In the genomic region with DNA sequence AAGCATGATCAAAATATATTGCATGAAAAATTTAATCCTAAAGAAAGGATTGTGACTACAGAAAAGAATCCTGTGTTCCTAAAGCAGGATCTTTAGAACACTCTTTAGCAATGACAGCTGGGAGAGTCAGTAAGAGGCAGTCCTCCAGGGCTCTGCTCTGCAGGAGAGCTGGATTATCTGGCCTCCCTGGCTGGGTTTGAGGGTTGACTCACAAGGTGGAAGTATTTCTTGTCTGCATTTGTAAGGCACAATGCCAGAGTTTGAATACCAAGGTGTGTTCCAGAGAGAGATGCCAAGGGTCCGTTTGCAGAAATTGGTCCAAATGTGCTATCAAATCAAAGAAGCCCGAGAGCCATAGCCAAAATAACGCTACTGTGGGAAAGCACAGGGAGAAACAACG, we compare ENCODE assay signal across 28 mouse cellular contexts. TPM values are rescaled to one million over a fixed set of nuclear protein-coding genes. Genes with fewer than 3 reads are reported as not detected.
DNase-seq lines count a peak whose midpoint lies in the region; ATAC-seq and TF ChIP-seq lines count a peak whose summit lies in the region.
"Had no signal": no experiment of that assay in that cellular context is flagged by ENCODE, and none has a peak within 500 bp of the region (broad histone marks: within the 10 kb centered on the region; RNA-seq: fewer than 3 reads in every experiment).

No protein-coding gene starts in this region.

- H3K9me3 ChIP-seq in heart, embryonic 13.5 days, result no peaks in the 10 kb centered on the region
- H3K9me3 ChIP-seq in lung, embryonic 15.5 days, result no peaks in the 10 kb centered on the region
- H3K9me3 ChIP-seq: embryonic facial prominence, embryonic 13.5 days; forebrain, embryonic 12.5 days; G1E; hindbrain, embryonic 13.5 days; neural tube, embryonic 13.5 days had no signal

- no peaks in the 10 kb centered on the region for H3K79me2 ChIP-seq in heart, adult 2 months (replicated peaks; ENCODE audit: control insufficient read depth, insufficient read depth, low read length)

- no peak overlapping the region for H3K9ac ChIP-seq in heart, embryonic 13.5 days
- H3K9ac ChIP-seq in heart, adult 2 months (ENCODE audit: low read depth, low read length), result no peak overlapping the region
- H3K9ac ChIP-seq in lung, embryonic 15.5 days, result no peak overlapping the region
- H3K9ac ChIP-seq: embryonic facial prominence, embryonic 13.5 days; forebrain, embryonic 12.5 days; forebrain, postnatal 0 days; hindbrain, embryonic 13.5 days; liver, embryonic 14.5 days; neural tube, embryonic 13.5 days had no signal

- H3K4me3 ChIP-seq in heart, embryonic 13.5 days, result no peak overlapping the region
- no peak overlapping the region for H3K4me3 ChIP-seq in heart, adult 2 months
- H3K4me3 ChIP-seq in lung, embryonic 15.5 days, result no peak overlapping the region
- H3K4me3 ChIP-seq: embryonic facial prominence, embryonic 13.5 days; erythroblast, embryonic 14.5 days; forebrain, embryonic 12.5 days; hindbrain, embryonic 13.5 days; neural tube, embryonic 13.5 days had no signal

- H3K36me3 ChIP-seq in heart, embryonic 13.5 days, result no peaks in the 10 kb centered on the region
- H3K36me3 ChIP-seq in heart, adult 2 months (ENCODE audit: control insufficient read depth, insufficient read depth, low read length), result no peaks in the 10 kb centered on the region
- no peaks in the 10 kb centered on the region for H3K36me3 ChIP-seq in lung, embryonic 15.5 days
- H3K36me3 ChIP-seq: embryonic facial prominence, embryonic 13.5 days; forebrain, embryonic 12.5 days; G1E; hindbrain, embryonic 13.5 days; neural tube, embryonic 13.5 days had no signal

- DNase-seq in cerebellum, postnatal 14 days, result peak; percentile 11 to 74
- DNase-seq in cerebellum, adult 11-12 months, result no peak
- no peak for DNase-seq in heart, adult 2 months
- no peak for DNase-seq in lung, postnatal 36 days
- DNase-seq in fibroblast of lung, adult 2 months (ENCODE audit: low read depth), result peak; percentile 30
- DNase-seq: adrenal gland, adult 8-10 months; cerebellum, adult 18-20 months; embryo, embryonic 11 days; forebrain, postnatal 0 days; heart, postnatal 4 days; kidney, adult 11 months; kidney, postnatal 25 days; liver; right cerebral cortex, postnatal 4 days; thymus, adult 18-20 months; thymus, postnatal 25 days had no signal

- no peak for TF ChIP-seq CTCF in heart, adult 2 months (IDR thresholded peaks at IDR 0.05)

- H3K27me3 ChIP-seq in heart, embryonic 13.5 days (replicated peaks), result peaks cover 5% of the 10 kb centered on the region; the same call in 1 of the 2 replicates
- H3K27me3 ChIP-seq in heart, adult 2 months (ENCODE audit: control insufficient read depth, insufficient read depth, low read length), result no peaks in the 10 kb centered on the region
- no peaks in the 10 kb centered on the region for H3K27me3 ChIP-seq in lung, embryonic 15.5 days
- H3K27me3 ChIP-seq: embryonic facial prominence, embryonic 13.5 days; forebrain, embryonic 12.5 days; hindbrain, embryonic 13.5 days; neural tube, embryonic 13.5 days had no signal

- H3K27ac ChIP-seq in heart, embryonic 13.5 days (replicated peaks), result no peak overlapping the region
- no peak overlapping the region for H3K27ac ChIP-seq in heart, adult 2 months
- H3K27ac ChIP-seq in lung, embryonic 15.5 days, result 0 out of 2 replicates have a peak overlapping the region, but pooled peaks have one; percentile 20
- H3K27ac ChIP-seq: embryonic facial prominence, embryonic 13.5 days; forebrain, embryonic 12.5 days; hindbrain, embryonic 13.5 days; liver, embryonic 14.5 days; neural tube, embryonic 13.5 days; stomach, postnatal 0 days had no signal

- no peak for TF ChIP-seq EP300 in heart, adult 2 months (IDR thresholded peaks at IDR 0.05; ENCODE audit: insufficient read depth, low read depth, low read length)

- no peak for TF ChIP-seq POLR2A in heart, adult 2 months (IDR thresholded peaks at IDR 0.05; ENCODE audit: insufficient read depth, low read depth, low read length)

- intact Hi-C loops in heart, adult 2 months (cut with DNase I), result no loop called here

- peak overlapping the region; percentile 39 for H3K4me2 ChIP-seq in heart, embryonic 13.5 days
- no peak overlapping the region for H3K4me2 ChIP-seq in lung, embryonic 15.5 days
- H3K4me2 ChIP-seq: embryonic facial prominence, embryonic 13.5 days; forebrain, embryonic 12.5 days; hindbrain, embryonic 13.5 days; neural tube, embryonic 13.5 days had no signal

- H3K4me1 ChIP-seq in heart, embryonic 13.5 days, result peaks cover 4% of the 10 kb centered on the region; the same call in 1 of the 2 replicates
- no peaks in the 10 kb centered on the region for H3K4me1 ChIP-seq in heart, adult 2 months (ENCODE audit: control insufficient read depth, insufficient read depth, low read length)
- H3K4me1 ChIP-seq in lung, embryonic 15.5 days, result no peaks in the 10 kb centered on the region
- H3K4me1 ChIP-seq: forebrain, embryonic 12.5 days; hindbrain, embryonic 13.5 days; neural tube, embryonic 13.5 days had no signal

- no peak for ATAC-seq in heart, embryonic 13.5 days (ENCODE audit: extremely low read depth, insufficient number of reproducible peaks, low FRiP score, low TSS enrichment)
- ATAC-seq in lung, embryonic 15.5 days (ENCODE audit: borderline replicate concordance, extremely low read depth, low FRiP score, low TSS enrichment), result no peak
- ATAC-seq: forebrain, postnatal 0 days; inflammation-experienced regulatory T-cells, adult 6 months had no signal

- 4% methylated on average over 4 of the region's 4 CpGs for WGBS in heart, embryonic 13.5 days
- WGBS in heart, adult 2 months, result 7% methylated on average over 4 of the region's 4 CpGs
- WGBS in lung, embryonic 15.5 days, result 12% methylated on average over 4 of the region's 4 CpGs

RNA-seq across cellular contexts. Expression of a gene that starts 25.5 kb away (rescaled TPM):
- 0.84 and 1.3 TPM in 2 replicates for polyA plus RNA-seq in heart, embryonic 13.5 days (2015; fragmentation: Nextera tagmentation; extraction: Ambion mirVana)
- under 1 TPM; 0.44 to 0.57 TPM for total RNA-seq in heart, adult 2 months (2021)
- 0.18 and 0.26 TPM in 2 replicates for polyA plus RNA-seq in heart, adult 2 months (2012; rRNA removed)
- 16.3 and 17.0 TPM in 2 replicates for polyA plus RNA-seq in lung, embryonic 15.5 days (2015; fragmentation: Nextera tagmentation; extraction: Ambion mirVana)
- polyA plus RNA-seq: erythroblast, embryonic 14.5 days; inflammation-experienced regulatory T-cells, adult 6 months; spleen, adult 2 months had no signal

Comparison
In these comparisons a context has a peak if more than half of its experiments do, and no peak if none do; other contexts are left out.
1. DNase-seq: peak in cerebellum, postnatal 14 days (2 of 2) and fibroblast of lung, adult 2 months (single experiment); none in cerebellum, adult 11-12 months (single experiment), heart, adult 2 months (0 of 2) and lung, postnatal 36 days (single experiment).